Mouse (Mus musculus): ENCODE measurements at regions not wholly inside any gene's neighbourhood (a gene's known extent, or its start where the extent isn't known, plus 50 kb on each side); places are given as distances from the start of the nearest gene placed in this dataset.
A peak's percentile ranks its signal among the peaks of the same experiment; 100 is the strongest.

GRCm38 (mm10) chr13:44293736-44294416 lies 435.4 kb upstream of the Jarid2 start:
- DNase-seq (ENCODE audit: low spot score): no peak

DNA sequence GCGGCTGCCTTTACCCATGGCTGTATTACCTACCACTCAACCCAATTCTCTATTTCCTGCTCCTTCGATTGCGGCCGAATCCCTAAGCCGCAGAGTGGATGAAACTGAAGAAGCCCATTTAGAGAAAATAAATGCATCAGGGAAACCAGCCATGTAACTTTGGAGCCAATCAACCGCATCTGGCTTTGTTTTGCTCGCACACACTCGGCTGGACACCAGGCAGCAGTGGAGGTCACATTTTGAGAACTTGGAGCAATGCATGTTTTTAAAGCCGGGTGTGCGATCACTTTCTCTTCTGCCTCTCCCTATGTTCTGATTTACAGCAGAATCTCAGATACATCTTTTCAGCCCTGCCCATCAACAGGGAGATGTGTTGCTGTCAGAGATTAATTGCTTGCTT lies 433.7 kb upstream of the Jarid2 start:
- DNase-seq (ENCODE audit: low spot score): peak; percentile 15

GRCm38 (mm10) chr13:44300611-44301010 lies 428.7 kb upstream of the Jarid2 start:
- no peak for DNase-seq (ENCODE audit: low spot score)

GRCm38 (mm10) chr13:44301215-44301614 lies 428.1 kb upstream of the Jarid2 start:
- no peak for DNase-seq (ENCODE audit: low spot score)

DNA sequence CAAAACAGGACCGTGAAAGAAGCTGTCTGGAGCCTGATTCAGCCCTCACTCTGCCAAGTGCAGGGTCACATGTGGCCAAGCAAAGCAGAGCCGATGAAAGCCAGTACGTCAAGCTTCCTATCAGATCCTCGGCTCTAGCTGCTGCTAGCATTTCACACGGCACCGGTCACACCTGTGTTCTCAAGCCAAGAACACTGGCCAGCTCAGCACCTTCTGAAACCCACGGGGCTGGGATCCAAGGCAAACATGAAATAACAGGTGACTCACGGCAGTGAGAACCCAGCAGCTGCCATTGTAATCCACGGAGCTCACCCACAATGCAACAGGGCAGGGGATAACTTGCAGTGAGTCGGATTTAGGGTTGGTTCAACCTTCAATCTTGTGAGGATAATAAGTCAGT lies 427.3 kb upstream of the Jarid2 start:
- DNase-seq (ENCODE audit: low spot score): no peak

GRCm38 (mm10) chr13:44305134-44305991 lies 423.9 kb upstream of the Jarid2 start:
- no peak for DNase-seq (ENCODE audit: low spot score)

DNA sequence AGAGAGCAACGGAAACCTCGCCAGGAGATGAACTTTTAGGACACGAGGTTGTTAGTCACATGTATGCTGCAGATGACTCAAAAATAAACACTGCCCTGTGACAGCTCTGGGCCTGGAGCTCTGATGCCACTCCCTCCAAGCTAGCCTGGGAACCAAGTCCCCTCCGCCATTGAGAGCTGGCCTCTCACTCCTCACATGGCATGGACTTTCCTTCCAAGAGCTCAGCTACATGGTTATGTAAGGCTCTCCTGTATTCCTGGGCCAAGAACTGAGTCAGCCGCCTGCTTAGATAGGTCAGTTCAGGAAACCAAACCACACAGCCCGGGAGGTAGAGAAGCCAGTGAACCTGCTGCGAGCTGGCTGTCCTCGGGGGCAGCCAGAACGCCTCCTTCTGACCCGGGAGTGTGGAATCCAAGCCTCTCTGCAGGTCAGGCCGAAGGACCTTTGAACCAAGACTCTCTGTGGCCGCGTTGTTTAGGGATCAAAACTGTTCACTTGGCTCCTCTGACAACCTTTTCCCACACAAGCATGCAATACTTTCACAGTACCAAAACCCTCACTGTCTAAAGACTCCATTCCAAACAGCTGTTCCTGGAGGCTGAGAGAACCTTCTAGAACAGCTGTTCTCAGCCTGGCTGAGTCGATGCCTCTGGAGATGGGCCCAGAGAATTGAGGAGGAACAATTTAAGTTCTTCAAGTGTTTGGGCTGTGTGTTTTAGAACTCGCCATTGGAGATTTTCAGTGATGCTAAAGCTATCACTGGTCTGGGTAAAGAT lies 422.8 kb upstream of the Jarid2 start:
- DNase-seq (ENCODE audit: low spot score): no peak

DNA sequence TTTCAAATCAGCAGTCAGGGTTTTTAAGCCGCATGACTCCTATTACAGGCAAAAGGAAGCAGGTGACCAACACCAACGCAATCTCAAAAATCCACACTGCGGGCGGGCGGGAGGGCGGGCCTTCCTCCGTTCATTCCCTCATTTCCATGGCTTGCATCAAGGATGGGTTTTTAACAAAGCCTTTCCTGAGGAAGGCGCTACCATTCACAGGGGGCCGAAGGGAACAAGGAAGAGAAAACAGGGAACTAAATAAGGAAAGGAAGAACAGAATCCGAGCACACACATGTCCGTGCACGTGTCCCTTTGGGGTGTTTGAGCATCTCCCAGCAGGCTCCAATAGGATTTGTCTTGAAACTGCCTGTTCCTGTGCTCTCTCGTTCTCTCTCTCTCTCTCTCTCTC lies 421.0 kb upstream of the Jarid2 start:
- no peak for DNase-seq (ENCODE audit: low spot score)

DNA sequence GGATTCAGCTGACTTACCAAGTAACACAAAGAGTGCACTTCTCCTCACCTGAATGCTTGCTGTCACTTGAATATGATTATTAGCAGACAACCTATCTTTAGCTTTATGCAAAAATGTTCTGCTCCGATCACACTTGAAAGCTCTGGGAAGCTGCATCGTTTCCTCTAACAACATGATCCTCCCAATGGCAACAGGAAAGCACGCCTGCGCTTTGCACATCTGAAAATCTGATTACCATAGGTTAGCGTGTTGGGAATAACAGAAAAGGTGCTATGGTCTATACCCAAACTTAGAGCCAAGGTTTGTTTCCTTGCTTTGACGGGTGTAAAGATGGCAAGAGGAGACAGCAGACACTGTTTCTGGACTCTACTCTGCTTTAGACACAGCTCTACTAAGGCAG lies 417.0 kb upstream of the Jarid2 start:
- DNase-seq (ENCODE audit: low spot score): no peak

DNA sequence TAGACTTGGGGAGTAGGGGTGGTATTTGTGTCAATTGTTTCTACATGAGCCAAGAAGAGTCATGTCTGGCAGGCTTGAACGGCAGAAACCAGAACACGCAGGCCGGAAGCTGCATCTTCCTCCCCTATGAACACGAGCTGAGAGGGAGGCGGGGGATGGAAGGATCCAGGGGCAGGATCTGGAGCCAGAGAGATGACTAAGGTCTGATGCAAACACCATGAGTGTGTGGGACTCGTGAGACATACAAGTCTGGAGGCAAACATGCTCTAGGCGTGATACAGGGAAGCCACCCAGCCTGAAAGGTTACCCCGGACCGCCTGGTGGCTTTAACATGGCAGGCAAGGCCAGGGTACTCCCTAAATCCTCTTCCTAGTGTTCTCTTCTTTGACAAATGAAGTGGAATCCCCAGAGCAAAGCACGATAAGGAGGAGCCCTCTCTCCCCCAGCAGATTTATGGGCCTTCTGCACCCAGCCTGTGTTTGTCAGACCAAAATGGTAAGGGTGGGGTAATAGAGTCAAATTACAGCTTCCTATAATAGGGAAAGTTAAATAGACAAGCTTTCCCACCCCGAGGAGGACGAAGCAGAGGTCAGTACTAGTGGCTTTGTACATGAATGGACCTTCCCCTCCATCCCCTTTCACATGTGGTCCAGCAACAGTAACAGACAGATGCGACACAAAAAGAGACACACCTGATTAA lies 412.4 kb upstream of the Jarid2 start:
- DNase-seq (ENCODE audit: low spot score): peak; percentile 59

DNA sequence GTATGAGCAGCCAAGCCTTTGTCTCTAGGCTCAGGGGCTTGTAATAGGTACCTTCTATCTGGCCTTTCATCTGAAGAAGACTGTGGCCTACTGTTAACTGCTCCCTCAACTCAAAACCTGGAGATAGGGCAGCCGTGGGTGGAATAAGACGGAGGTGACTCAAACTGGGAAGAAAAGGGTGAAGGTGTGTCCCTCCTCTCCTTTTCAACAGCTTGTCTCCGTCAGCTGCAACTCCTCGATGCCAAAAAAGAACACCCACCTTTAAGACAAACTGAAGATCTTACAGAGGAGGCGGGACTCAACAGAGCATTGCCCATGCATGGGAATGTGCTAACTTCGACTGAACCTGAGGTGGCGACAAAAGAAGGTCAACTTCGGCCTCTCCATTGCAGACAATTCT lies 411.7 kb upstream of the Jarid2 start:
- DNase-seq (ENCODE audit: low spot score): no peak

GRCm38 (mm10) chr13:44319101-44319500 lies 410.2 kb upstream of the Jarid2 start:
- no peak for DNase-seq (ENCODE audit: low spot score)

DNA sequence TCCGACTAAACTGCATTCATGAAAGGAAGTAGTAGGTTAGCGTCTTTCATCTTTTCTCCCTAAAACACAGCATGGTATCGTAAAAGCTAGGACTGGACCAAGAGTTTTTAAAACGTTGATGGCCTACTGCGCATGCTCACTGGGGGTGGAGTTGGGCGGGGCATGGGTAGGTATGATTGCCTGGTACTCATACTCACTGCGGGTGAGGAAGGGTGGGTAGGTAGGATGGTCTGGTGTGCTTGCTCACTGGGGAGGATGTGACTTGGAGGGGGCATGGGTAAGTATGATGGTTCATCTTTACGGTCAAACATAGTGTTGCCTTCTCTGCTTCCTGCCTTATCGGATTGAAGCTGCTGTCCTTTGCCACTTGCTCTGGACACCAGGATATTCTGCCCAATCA lies 409.8 kb upstream of the Jarid2 start:
- DNase-seq (ENCODE audit: low spot score): no peak

DNA sequence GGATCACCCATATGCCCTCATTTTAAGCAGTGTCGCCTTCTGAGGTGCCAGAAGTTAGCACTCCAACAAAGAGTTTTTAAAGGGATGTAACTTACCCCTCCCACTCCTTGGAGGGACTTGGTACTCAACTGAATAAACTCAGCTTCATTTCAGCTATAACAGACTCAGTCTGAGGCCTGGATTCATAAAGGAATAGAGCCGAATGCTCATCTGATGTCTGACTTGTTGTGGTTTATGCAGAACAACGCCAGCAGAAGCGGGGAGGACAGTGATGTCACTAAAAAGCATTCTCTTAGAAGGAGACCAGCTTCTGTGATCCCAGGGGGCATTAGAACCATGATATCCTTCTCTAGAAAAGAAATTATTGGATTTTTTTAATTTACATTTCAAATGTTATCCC lies 409.0 kb upstream of the Jarid2 start:
- no peak for DNase-seq (ENCODE audit: low spot score)

DNA sequence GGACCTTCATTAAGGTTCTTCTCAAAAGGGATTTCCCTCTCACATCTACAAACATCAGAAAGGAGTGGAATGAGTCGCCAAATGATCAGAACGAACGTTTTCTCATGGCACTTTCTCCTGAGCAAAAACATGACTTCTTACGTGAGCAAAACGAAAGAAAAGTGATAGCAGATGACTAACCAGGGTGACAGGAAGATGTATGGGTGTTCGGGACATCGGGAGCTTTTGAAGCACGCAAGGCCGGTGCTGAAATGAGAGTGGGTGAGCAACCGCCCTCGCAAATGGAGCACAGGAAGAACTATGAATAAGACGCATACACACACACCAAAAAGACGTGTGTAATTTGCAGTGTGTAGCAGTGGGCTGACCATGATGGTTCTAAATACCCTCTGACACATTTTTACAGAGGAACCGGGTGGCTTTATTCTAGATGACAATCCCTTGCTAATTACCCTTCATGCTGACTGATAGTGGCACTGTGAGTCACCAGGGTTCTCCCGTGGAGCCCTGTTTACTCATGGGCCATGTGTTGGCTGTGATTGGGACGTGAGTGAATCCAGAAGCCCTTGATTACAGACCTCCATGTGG lies 408.2 kb upstream of the Jarid2 start:
- no peak for DNase-seq (ENCODE audit: low spot score)

GRCm38 (mm10) chr13:44328416-44328815 lies 400.9 kb upstream of the Jarid2 start:
- DNase-seq (ENCODE audit: low spot score): no peak

DNA sequence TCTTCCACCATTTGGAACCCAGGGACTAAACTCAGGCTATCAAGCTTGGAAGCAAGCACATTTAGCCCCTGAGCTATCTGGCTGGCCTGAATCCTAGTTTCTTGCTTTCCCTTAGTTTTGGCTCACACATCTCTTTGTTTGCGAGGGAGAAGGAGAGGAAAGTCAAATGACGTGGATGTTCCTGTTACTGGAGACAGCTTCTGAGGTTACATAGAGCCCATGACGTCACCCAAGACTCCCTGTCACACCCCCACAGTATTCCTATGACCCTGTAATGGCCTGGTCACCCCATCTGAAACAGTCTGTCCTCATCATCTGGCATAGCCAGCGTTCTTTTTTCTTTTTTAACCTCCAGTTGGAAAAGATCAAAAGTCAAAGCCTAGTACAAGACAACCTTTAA lies 400.1 kb upstream of the Jarid2 start:
- no peak for DNase-seq (ENCODE audit: low spot score)

DNA sequence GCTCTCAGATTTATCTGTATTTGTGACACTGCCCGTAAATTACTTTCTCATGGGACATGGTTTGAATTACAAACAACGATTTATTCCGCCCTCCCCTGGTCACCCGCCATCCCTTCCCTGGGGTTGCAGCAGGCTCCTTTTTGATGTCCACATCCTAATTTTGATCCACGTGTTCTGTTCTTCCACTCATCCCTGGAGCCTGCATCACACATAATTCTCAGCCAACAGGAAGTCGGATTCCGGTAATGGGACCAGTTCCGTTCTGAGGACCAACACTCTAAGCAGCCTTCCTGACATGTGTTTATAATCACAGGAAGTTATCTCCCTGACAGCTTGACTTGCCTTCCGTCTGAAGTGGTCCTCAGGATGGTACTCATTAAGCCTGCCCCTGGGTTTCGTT lies 399.6 kb upstream of the Jarid2 start:
- peak; percentile 57 for DNase-seq (ENCODE audit: low spot score)

DNA sequence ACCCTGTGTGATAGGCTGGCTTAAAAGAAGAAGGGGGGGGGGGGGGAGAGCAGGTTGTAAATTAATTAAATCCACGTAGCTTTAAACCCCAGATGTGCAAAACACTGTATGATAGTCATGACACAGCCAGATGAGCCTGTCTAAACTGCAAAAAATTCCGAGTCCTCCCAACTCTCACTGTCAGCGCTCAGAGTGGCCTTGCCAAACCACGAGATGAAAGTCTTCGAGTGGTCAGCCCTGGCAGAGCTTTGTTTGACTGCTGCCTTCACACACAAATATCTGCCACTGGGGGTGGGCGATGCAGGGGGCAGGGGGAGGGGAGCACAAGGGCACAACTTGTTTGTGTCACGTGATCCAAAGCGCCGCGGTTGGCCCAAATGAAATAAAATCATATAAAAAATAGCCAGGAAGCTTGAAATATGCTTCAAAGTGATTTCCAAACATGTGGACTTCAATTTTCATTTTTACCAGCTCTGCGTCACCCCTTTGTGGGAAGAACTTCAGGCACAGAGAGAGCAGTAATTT lies 396.5 kb upstream of the Jarid2 start:
- DNase-seq (ENCODE audit: low spot score): no peak

DNA sequence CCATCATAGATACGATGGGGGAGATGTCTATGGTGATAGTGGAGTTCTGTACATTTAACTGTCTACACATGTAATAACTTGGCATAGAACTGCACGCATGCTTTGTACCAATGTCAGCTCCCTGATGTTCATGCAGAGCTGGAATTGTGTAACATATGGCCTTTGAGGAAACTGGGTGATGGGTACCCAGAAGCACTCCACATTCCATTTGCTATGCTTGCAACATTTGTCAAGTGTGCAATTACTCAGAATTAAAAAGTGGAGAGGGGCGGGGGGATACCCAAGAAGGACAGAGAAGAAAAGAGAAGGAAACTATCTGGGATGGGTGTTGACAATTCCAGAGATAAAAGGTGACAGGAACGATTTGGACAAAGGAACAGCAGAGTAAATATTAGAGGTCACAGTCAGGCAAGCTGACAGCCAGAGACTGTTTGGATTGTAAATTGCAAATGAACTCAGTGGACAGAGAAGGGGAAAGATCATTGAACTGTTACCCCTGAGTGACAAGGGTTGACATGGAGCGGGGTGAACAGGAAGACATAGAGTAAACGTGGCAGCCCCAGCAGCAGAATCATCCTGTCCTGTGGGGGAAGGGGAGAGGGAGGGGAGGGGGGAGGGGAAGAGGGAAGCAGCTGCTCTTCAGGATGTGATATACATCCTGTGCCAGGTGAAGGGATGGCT lies 390.1 kb upstream of the Jarid2 start:
- DNase-seq (ENCODE audit: low spot score): peak; percentile 57

GRCm38 (mm10) chr13:44345094-44345493 lies 384.2 kb upstream of the Jarid2 start:
- no peak for DNase-seq (ENCODE audit: low spot score)

All from embryo, embryonic 10.5 days (tissue).